Mouse (Mus musculus) kidney, postnatal 0 days (tissue): ENCODE results near the gene Enpp1. TPM values are rescaled to one million over a fixed set of nuclear protein-coding genes. Genes with fewer than 3 reads are reported as not detected.
"Not testable (repeated sequence)": the region's sequence is repeated elsewhere in the genome, so short reads cannot be mapped to it uniquely, and the experiment has no call there.

ENCODE experiments used
- ATAC-seq: fragments of 200-750 bp; cut with Nextera tagmentation; replicated peaks from 2 replicates; pipeline ENCODE4 v1.8.0; 2017; ENCODE audit warnings: low read depth, moderate number of reproducible peaks, moderate TSS enrichment, moderate library complexity; ENCODE audit not compliant: low FRiP score
- DNase-seq: peaks from one replicate; pipeline ENCODE4 v3.0.0-alpha.2; 2016; ENCODE audit warnings: low spot score
- H3K27ac ChIP-seq: fragments of 300-500 bp; sonication (generic); 2 replicates; pipeline ENCODE4 v1.5.1; 2014; ENCODE audit warnings: mild to moderate bottlenecking
- H3K27me3 ChIP-seq: fragments of 300-500 bp; sonication (generic); 2 replicates; pipeline ENCODE4 v1.6.1; 2014; ENCODE audit warnings: low read length, mixed read lengths; ENCODE audit not compliant: insufficient read depth
- H3K36me3 ChIP-seq: fragments of 300-500 bp; sonication (generic); 2 replicates; pipeline ENCODE4 v1.6.1; 2014; ENCODE audit warnings: low read length, mixed read lengths; ENCODE audit not compliant: insufficient read depth
- H3K4me1 ChIP-seq: fragments of 300-500 bp; sonication (generic); replicated peaks from 2 replicates; pipeline ENCODE4 v1.6.1; 2014; ENCODE audit warnings: antibody characterized with exemption, low read length, mixed read lengths; ENCODE audit not compliant: insufficient read depth
- H3K4me2 ChIP-seq: fragments of 300-500 bp; sonication (generic); 2 replicates; pipeline ENCODE4 v1.6.1; 2014; ENCODE audit warnings: mild to moderate bottlenecking, low read length, moderate library complexity, mixed read lengths
- H3K4me3 ChIP-seq: fragments of 300-500 bp; sonication (generic); replicated peaks from 2 replicates; pipeline ENCODE4 v1.5.1; 2014; ENCODE audit warnings: low read depth, low read length
- H3K9ac ChIP-seq: fragments of 300-500 bp; sonication (generic); 2 replicates; pipeline ENCODE4 v1.6.1; 2014; ENCODE audit warnings: low read depth, low read length
- H3K9me3 ChIP-seq: fragments of 300-500 bp; sonication (generic); replicated peaks from 2 replicates; pipeline ENCODE4 v1.6.1; 2016; ENCODE audit warnings: low read length, inconsistent platforms, mixed read lengths
- CTCF ChIP-seq: IDR thresholded peaks from 2 replicates; pipeline ENCODE4 v1.5.1; 2016; ENCODE audit warnings: antibody characterized with exemption, low read depth, mild to moderate bottlenecking, moderate library complexity
- WGBS: fragments of 180-500 bp; shearing (Covaris S2); extraction: QIAGEN DNeasy Blood & Tissue Kit; methylation state at CpG from one replicate; pipeline ENCODE4 v1.1.7; 2014; 5-methylcytosine and 5-hydroxymethylcytosine counted together
- polyA plus RNA-seq: library from polyadenylated mRNA; unstranded; fragments of >200 nt; fragmentation: Nextera tagmentation; extraction: Ambion mirVana; gene quantifications from 2 replicates; pipeline ENCODE4 v1.2.1, GENCODE M21; 2015

Gene Enpp1
- polyA plus RNA-seq, 1 experiment from 2014 or later: 7.7 TPM

- Histone ChIP-seq H3K4me3 (no peak overlapping the region), H3K27ac (no peak overlapping the region), H3K36me3 (no peaks in the 10 kb centered on the region), H3K4me2 (no peak overlapping the region), H3K4me1 (no peaks in the 10 kb centered on the region), H3K27me3 (no peaks in the 10 kb centered on the region), H3K9ac (no peak overlapping the region), H3K9me3 (no peaks in the 10 kb centered on the region)
- ATAC-seq (0 out of 2 replicates have a peak, but pooled peaks have one; percentile 29), DNase-seq (no peak)
- TF ChIP-seq CTCF: no peak
- 70% methylated on average over 12 of the region's 12 CpGs for WGBS
Observed at GRCm38 (mm10) chr10:24627262-24627661, 84.7 kb downstream of the Enpp1 start.

DNA sequence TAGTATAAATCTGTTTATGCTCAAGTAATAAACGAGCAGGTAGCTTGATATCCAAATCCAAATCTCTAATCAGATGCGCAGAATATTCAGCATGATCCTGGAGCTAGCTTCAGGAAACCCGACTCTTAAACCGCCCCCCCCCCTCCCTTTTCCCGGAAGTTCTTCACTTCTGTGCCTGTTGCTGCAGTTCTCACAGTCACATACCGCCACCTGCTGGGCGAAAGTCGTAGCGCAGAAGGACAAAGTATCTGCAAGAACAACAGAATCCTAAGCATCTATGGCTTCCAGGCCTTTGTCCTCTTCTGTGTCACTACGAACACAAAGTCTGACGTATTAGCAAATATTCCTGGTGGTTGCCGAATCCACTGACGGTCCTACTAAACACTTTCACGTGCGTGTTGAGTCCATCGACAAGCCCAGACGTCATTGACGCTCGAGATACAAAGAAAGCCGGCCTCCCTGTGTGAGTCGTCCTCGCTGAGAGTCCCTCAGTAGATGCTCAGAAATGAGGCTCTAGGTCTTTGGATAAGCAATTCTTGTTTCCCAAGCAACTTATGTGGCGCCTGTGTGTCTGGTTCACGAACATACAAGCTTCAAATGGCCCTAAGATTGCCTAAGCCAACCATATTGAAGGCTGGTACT lies 86.8 kb downstream of the Enpp1 start:
- Histone ChIP-seq H3K4me3 (no peak overlapping the region), H3K9ac (no peak overlapping the region), H3K36me3 (no peaks in the 10 kb centered on the region), H3K4me2 (peak overlapping the region; percentile 36), H3K9me3 (no peaks in the 10 kb centered on the region), H3K27ac (no peak overlapping the region), H3K27me3 (no peaks in the 10 kb centered on the region), H3K4me1 (no peaks in the 10 kb centered on the region)
- WGBS: 41% methylated on average over 23 of the region's 24 CpGs
- TF ChIP-seq CTCF: peak; percentile 96
- DNase-seq (peak; percentile 88), ATAC-seq (0 out of 2 replicates have a peak, but pooled peaks have one; percentile 40)

GRCm38 (mm10) chr10:24622586-24622985 lies 89.4 kb downstream of the Enpp1 start:
- no peaks in the 10 kb centered on the region for H3K4me1 ChIP-seq
- H3K27ac ChIP-seq: no peak overlapping the region

DNA sequence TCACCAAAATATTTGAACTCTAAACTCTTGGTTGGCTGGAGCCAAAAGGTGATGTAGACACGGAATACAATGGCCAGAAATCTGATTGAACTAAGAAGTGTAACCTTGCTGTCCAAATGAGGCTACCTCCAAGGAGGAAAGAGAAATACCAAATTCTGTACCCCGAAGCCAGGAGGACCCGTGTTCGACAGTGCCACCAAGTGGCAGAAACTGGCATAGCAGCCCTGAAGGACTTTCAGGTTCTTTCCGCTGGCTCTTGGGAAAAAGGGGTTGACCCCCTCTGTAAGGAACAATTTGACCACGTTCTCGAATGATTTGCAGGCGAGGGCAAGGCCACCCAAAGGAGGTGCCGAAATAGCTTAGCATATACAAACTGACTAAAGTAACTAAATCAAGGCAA lies 90.4 kb downstream of the Enpp1 start:
- H3K4me3 ChIP-seq: no peak overlapping the region
- no peak overlapping the region for H3K9ac ChIP-seq
- WGBS: 36% methylated on average over 9 of the region's 9 CpGs
- no peaks in the 10 kb centered on the region for H3K9me3 ChIP-seq
- ATAC-seq: no peak
- peak; percentile 67 for DNase-seq
- H3K27me3 ChIP-seq: no peaks in the 10 kb centered on the region
- H3K27ac ChIP-seq: no peak overlapping the region
- no peaks in the 10 kb centered on the region for H3K4me1 ChIP-seq
- no peak overlapping the region for H3K4me2 ChIP-seq
- peak; percentile 90 for TF ChIP-seq CTCF
- no peaks in the 10 kb centered on the region for H3K36me3 ChIP-seq

More at GRCm38 (mm10) chr10:24622586-24622985, 89.4 kb downstream of the Enpp1 start:
- no peaks in the 10 kb centered on the region for H3K36me3 ChIP-seq
- TF ChIP-seq CTCF: peak; percentile 100
- H3K27me3 ChIP-seq: no peaks in the 10 kb centered on the region
- no peak overlapping the region for H3K4me2 ChIP-seq
- WGBS: 34% methylated on average over 7 of the region's 7 CpGs
- H3K4me3 ChIP-seq: no peak overlapping the region
- DNase-seq: peak; percentile 77
- no peak overlapping the region for H3K9ac ChIP-seq
- no peak for ATAC-seq
- H3K9me3 ChIP-seq: no peaks in the 10 kb centered on the region

DNA sequence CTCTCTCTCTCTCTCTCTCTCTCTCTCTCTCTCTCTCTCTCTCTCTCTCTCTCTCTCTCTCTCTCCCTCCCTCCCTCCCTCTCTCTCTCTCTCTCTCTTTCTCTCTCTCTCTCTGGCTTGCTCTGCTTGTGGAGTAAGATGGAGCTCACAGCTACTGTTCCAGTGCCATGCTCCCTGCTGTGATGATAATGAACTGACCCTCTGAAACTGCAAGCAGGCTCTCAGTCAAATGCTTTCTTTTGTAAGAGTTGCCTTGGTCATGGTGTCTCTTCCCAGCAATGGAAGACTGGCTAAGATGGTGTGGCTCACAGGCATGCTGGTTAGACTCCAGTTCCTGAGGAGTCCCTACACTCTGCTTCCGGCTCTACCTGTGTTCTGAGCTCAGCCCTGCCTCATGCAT lies 95.4 kb downstream of the Enpp1 start:
- H3K4me2 ChIP-seq, H3K4me1 ChIP-seq, H3K27me3 ChIP-seq, DNase-seq, H3K9me3 ChIP-seq, H3K36me3 ChIP-seq, H3K4me3 ChIP-seq, H3K9ac ChIP-seq, H3K27ac ChIP-seq, ATAC-seq: not testable (repeated sequence)
- WGBS: 96% methylated on average over 1 of the region's 1 CpGs

DNA sequence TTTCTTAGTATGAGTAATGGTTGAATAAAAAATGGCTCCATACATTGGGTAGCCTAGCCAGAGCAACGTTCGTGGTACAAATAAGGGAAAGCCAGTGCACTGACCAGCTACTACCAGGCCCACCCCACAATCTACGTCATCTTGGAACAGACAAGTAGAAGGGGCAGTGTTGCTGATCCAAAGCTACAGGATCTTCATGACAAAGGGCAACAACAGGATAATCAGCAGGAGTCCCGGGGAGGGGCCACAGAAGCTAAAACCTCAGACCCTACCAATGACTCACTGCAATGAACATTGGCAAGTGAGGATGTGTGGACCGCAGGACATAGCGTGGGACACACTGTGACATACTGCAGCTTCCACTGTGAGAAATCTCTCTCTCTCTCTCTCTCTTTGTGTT lies 96.2 kb downstream of the Enpp1 start:
- no peak overlapping the region for H3K4me2 ChIP-seq
- no peaks in the 10 kb centered on the region for H3K27me3 ChIP-seq
- no peaks in the 10 kb centered on the region for H3K36me3 ChIP-seq
- no peak overlapping the region for H3K9ac ChIP-seq
- H3K4me3 ChIP-seq: no peak overlapping the region
- 88% methylated on average over 6 of the region's 6 CpGs for WGBS
- no peak for DNase-seq
- H3K9me3 ChIP-seq: no peaks in the 10 kb centered on the region
- no peak overlapping the region for H3K27ac ChIP-seq
- ATAC-seq: no peak
- H3K4me1 ChIP-seq: no peaks in the 10 kb centered on the region
- no peak for TF ChIP-seq CTCF

GRCm38 (mm10) chr10:24614726-24615125 lies 97.2 kb downstream of the Enpp1 start:
- H3K36me3 ChIP-seq: no peaks in the 10 kb centered on the region
- ATAC-seq (no peak), DNase-seq (no peak)
- H3K4me1 ChIP-seq: no peaks in the 10 kb centered on the region
- H3K9ac ChIP-seq: no peak overlapping the region
- H3K4me3 ChIP-seq: no peak overlapping the region
- WGBS: 89% methylated on average over 4 of the region's 4 CpGs
- no peak overlapping the region for H3K4me2 ChIP-seq
- no peaks in the 10 kb centered on the region for H3K27me3 ChIP-seq
- H3K27ac ChIP-seq: no peak overlapping the region
- TF ChIP-seq CTCF: no peak
- no peaks in the 10 kb centered on the region for H3K9me3 ChIP-seq
